Mouse (Mus musculus) kidney, embryonic 14.5 days (tissue): ENCODE data around the gene F8. TPM values are rescaled to one million over a fixed set of nuclear protein-coding genes. Genes with fewer than 3 reads are reported as not detected.
"Not testable (repeated sequence)": the region's sequence is repeated elsewhere in the genome, so short reads cannot be mapped to it uniquely, and the experiment has no call there.

Source experiments
- ATAC-seq: fragments of 200-750 bp; cut with Nextera tagmentation; 2 replicates; pipeline ENCODE4 v1.8.0; 2017; ENCODE audit warnings: moderate number of reproducible peaks, mild to moderate bottlenecking, moderate TSS enrichment, moderate library complexity; ENCODE audit not compliant: low FRiP score, low TSS enrichment
- H3K27ac ChIP-seq: fragments of 300-500 bp; sonication (generic); 2 replicates; pipeline ENCODE4 v1.5.1; 2014; ENCODE audit warnings: low read depth, mild to moderate bottlenecking, low read length, moderate library complexity, mixed read lengths
- H3K27me3 ChIP-seq: fragments of 300-500 bp; sonication (generic); 2 replicates; pipeline ENCODE4 v1.6.1; 2014; ENCODE audit warnings: mild to moderate bottlenecking, low read length; ENCODE audit not compliant: control insufficient read depth, insufficient read depth
- H3K36me3 ChIP-seq: fragments of 300-500 bp; sonication (generic); 2 replicates; pipeline ENCODE4 v1.6.1; 2014; ENCODE audit warnings: low read length, mixed read lengths; ENCODE audit not compliant: control insufficient read depth, insufficient read depth
- H3K4me1 ChIP-seq: fragments of 300-500 bp; sonication (generic); 2 replicates; pipeline ENCODE4 v1.6.1; 2014; ENCODE audit warnings: low read length, mixed read lengths; ENCODE audit not compliant: control insufficient read depth, insufficient read depth
- H3K4me2 ChIP-seq: fragments of 300-500 bp; sonication (generic); replicated peaks from 2 replicates; pipeline ENCODE4 v1.6.1; 2014; ENCODE audit warnings: low read depth, mild to moderate bottlenecking, low read length
- H3K4me3 ChIP-seq: fragments of 300-500 bp; sonication (generic); 2 replicates; pipeline ENCODE4 v1.5.1; 2014; ENCODE audit warnings: mild to moderate bottlenecking, low read length
- H3K9ac ChIP-seq: fragments of 300-500 bp; sonication (generic); 2 replicates; pipeline ENCODE4 v1.6.1; 2014; ENCODE audit warnings: low read depth, mild to moderate bottlenecking, low read length, moderate library complexity
- H3K9me3 ChIP-seq: fragments of 300-500 bp; sonication (generic); 2 replicates; pipeline ENCODE4 v1.6.1; 2016; ENCODE audit warnings: low read length; ENCODE audit not compliant: control insufficient read depth
- WGBS: fragments of 180-500 bp; shearing (Covaris S2); extraction: QIAGEN DNeasy Blood & Tissue Kit; methylation state at CpG from one replicate; pipeline ENCODE4 v1.1.7; 2014; 5-methylcytosine and 5-hydroxymethylcytosine counted together
- polyA plus RNA-seq: library from polyadenylated mRNA; unstranded; fragments of >200 nt; fragmentation: Nextera tagmentation; extraction: Ambion mirVana; gene quantifications from 2 replicates; pipeline ENCODE4 v1.2.1, GENCODE M21; 2014

The F8 gene
- polyA plus RNA-seq, 1 experiment from 2014 or later: 4.7 TPM

DNA sequence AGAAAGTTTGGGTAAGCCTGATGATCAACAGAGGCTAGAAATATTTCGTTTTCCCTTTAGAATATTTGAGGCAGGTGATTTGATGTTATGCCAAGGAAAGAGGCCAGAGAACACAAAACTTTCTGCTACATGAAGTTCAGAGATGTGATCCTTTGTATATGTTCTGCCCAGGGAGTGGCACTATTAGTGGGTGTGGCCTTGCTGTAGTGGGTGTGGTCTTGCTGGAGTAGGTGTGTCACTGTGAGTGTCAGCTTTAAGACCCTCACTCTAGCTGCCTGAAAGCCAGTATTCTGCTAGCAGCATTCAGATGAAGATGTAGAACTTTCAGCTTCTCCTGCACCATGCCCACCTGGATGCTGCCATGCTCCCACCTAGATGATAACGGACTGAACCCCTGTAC is 232.1 kb downstream of the F8 start:
- WGBS: 83% methylated on average over 2 of the region's 2 CpGs
- ATAC-seq: no peak
- H3K4me1 ChIP-seq: no peaks in the 10 kb centered on the region
- H3K27ac ChIP-seq: no peak overlapping the region
- no peaks in the 10 kb centered on the region for H3K36me3 ChIP-seq
- no peaks in the 10 kb centered on the region for H3K27me3 ChIP-seq
- H3K9me3 ChIP-seq: no peaks in the 10 kb centered on the region
- no peak overlapping the region for H3K9ac ChIP-seq
- H3K4me3 ChIP-seq: no peak overlapping the region
- H3K4me2 ChIP-seq: no peak overlapping the region

DNA sequence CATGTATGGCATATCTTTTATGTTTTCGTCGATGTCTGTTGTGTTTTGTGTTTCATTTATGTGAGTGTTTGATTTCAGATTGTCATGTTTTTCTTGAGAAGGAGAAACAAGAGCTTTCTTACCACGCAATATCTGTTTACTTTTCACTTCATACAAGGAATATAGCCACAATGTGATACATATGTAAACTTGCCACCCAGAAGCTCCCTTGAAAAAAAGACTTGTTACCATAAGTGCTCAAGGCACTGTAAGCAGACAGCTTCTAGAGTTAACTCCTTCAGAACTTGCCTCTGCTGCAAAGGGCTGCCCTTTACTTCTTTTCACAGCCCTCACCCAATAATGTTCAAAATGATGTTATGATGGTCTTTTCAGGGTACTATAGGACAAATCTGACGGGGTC is 234.0 kb downstream of the F8 start:
- H3K9ac ChIP-seq: no peak overlapping the region
- no peak for ATAC-seq
- 79% methylated on average over 4 of the region's 4 CpGs for WGBS
- no peak overlapping the region for H3K4me3 ChIP-seq
- no peak overlapping the region for H3K27ac ChIP-seq
- no peak overlapping the region for H3K4me2 ChIP-seq
- no peaks in the 10 kb centered on the region for H3K9me3 ChIP-seq
- H3K4me1 ChIP-seq: no peaks in the 10 kb centered on the region
- H3K27me3 ChIP-seq: no peaks in the 10 kb centered on the region
- H3K36me3 ChIP-seq: no peaks in the 10 kb centered on the region

DNA sequence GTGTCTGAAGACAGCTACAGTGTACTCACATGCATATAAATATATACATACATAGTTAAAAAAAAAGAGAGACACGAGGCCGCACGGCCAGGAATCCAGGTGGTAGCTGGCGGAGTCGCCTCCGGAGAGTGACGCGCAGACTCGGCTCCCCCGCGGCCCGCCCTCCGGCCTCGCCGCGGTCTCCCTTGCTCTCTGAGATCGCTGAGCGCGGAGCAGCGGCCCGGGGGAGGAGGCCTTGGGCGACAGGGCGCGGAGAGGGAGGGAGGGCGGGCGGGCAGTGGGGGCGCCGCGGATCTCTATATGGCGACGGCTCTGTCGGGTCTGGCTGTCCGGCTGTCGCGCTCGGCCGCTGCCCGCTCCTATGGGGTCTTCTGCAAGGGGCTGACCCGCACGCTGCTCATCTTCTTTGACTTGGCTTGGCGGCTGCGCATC is 239.3 kb downstream of the F8 start:
- H3K36me3 ChIP-seq, H3K4me1 ChIP-seq, H3K9me3 ChIP-seq, H3K27me3 ChIP-seq, H3K27ac ChIP-seq: not testable (repeated sequence)
- WGBS: 25% methylated on average over 33 of the region's 42 CpGs
- H3K4me2 ChIP-seq: peak overlapping the region; percentile 45
- H3K4me3 ChIP-seq: peak overlapping the region; percentile 28
- peak overlapping the region; percentile 28; the same call in 1 of the 2 replicates for H3K9ac ChIP-seq
- ATAC-seq: peak; percentile 72; the same call in 1 of the 2 replicates

DNA sequence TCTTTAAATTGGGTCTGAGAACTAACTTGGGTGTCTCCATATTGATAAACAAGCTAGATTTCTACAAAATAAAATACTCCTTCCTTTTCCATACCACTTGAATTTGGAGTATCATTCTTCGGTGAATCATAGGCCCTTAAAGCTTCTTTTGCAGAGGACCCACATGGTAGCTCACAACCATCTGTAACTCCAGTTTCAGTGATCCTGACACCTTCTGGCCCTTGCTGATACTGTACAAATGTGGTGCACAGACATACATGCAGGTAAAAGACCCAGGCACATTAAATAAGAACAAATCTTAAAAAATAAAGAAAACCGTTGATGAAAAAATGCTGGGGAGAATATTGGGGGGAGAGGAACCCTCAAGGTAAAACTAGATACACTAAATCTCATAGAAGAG is 244.2 kb downstream of the F8 start:
- H3K27me3 ChIP-seq: no peaks in the 10 kb centered on the region
- H3K27ac ChIP-seq: no peak overlapping the region
- no peaks in the 10 kb centered on the region for H3K36me3 ChIP-seq
- H3K4me2 ChIP-seq: no peak overlapping the region
- no peak overlapping the region for H3K9ac ChIP-seq
- no peaks in the 10 kb centered on the region for H3K4me1 ChIP-seq
- H3K4me3 ChIP-seq: no peak overlapping the region
- ATAC-seq: no peak
- 95% methylated on average over 2 of the region's 2 CpGs for WGBS
- H3K9me3 ChIP-seq: no peaks in the 10 kb centered on the region

DNA sequence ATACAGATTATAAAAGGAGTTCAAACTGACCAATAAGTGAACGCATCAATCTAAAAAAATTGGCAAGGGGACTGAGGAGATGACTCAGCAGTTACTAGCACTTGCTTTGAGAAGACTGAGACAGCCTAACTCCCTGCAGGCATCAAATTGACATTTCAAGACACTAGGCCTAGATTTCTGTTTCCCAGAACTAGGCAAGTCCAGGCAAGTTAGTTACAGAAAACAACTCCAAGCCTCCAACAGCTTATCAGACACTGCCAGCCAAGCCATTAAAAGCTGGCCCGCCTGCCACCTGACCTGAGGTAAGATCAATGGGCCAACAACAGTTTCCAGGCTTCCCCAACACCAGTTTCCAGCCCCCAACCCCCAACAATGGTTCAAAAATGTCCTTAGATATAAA is 244.7 kb downstream of the F8 start:
- H3K4me1 ChIP-seq: no peaks in the 10 kb centered on the region
- no peak overlapping the region for H3K4me3 ChIP-seq
- H3K27ac ChIP-seq: no peak overlapping the region
- no peak overlapping the region for H3K4me2 ChIP-seq
- no peak for ATAC-seq
- no peaks in the 10 kb centered on the region for H3K9me3 ChIP-seq
- WGBS: 94% methylated on average over 2 of the region's 2 CpGs
- H3K36me3 ChIP-seq: no peaks in the 10 kb centered on the region
- H3K27me3 ChIP-seq: no peaks in the 10 kb centered on the region
- no peak overlapping the region for H3K9ac ChIP-seq

DNA sequence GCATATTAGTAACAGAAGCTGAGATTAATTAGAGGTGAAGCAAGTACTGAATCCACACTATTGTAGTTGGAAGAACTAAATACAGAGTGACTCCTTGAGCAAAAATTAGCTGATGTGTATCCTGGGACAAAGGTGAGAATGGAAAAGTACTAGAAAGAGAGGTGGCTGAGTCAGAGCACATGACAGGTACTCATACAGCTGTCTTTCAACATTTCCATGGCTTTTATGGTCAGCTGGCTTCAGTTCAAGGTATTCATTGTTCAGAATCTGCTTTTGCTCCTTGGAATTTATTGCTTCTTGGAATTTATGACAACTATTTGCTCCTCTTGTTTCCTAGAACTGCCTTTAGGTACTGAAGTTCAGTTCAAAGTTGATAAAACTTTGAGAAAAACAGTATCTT is 245.5 kb downstream of the F8 start:
- H3K4me1 ChIP-seq: no peaks in the 10 kb centered on the region
- no peaks in the 10 kb centered on the region for H3K27me3 ChIP-seq
- H3K9me3 ChIP-seq: no peaks in the 10 kb centered on the region
- H3K9ac ChIP-seq: no peak overlapping the region
- H3K4me2 ChIP-seq: no peak overlapping the region
- no peak overlapping the region for H3K4me3 ChIP-seq
- H3K27ac ChIP-seq: no peak overlapping the region
- ATAC-seq: no peak
- no peaks in the 10 kb centered on the region for H3K36me3 ChIP-seq

DNA sequence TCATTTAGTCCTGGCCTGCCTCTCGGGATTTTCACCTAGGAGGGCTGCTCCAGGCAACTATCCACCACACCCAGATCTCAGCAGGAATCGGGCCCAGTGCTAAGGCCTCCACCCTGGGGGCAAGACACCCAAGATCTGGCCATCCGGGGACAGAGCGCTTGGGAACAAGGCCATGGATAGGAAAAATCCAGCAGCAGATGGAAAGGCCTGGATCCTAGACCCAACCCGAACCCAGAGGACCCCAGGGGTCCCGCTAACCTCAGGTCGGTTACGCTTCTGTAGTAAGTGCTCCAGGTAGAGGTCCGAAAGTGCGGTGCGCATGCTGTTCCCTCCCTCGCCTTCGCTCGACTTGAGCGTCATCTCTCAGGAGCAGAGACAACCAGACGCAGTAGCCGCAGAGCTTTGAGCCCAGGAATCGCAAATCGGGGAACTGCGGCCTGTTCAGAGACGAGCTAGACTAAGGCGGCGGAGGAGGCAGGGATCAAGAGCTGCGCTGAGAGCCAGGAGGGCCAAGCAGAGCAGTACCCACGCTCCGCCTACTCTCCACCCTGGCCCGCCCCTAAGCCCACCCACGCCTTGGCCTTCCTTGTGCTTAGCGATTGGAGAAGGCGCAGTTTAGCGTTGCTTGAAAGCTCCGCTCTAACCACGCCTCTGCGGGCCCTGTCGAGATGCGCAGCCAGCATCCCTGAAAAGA is 251.8 kb downstream of the F8 start, which contains the start of gene Mpp1:
Gene Mpp1, minus strand, starts transcription at position 550 of the 694 bp plus-strand sequence.
- Histone ChIP-seq H3K4me1 (no peaks in the 10 kb centered on the region), H3K9ac (peak within 1 kb of the TSS; percentile 59), H3K9me3 (no peaks in the 10 kb centered on the region), H3K27me3 (no peaks in the 10 kb centered on the region), H3K4me2 (peak within 1 kb of the TSS; percentile 42), H3K4me3 (peak within 1 kb of the TSS; percentile 51), H3K36me3 (no peaks in the 10 kb centered on the region), H3K27ac (peak within 1 kb of the TSS; percentile 37; the same call in 1 of the 2 replicates)
- WGBS: 27% methylated on average over 36 of the region's 36 CpGs
- peak; percentile 100 for ATAC-seq

DNA sequence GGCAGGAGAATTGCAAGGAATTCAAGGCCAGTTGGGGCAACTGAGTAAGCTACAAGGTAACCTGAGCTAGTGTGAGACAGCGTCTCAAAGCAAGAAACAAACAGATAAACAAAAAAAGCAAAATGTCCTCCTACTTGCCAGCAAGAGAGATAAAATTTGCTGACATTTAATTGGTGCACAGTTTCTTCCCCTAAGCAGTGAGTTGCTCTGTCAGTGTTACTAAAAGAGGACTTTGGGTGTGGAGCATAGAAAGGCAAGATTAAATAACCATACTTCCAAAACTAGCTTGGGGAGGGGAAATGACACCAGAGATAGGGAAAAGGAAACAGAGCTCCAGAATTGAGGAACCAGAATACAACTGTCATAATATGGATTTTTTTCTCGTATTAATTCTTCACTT is 252.9 kb downstream of the F8 start:
- Histone ChIP-seq H3K27ac (no peak overlapping the region), H3K9me3 (no peaks in the 10 kb centered on the region), H3K4me2 (no peak overlapping the region), H3K9ac (no peak overlapping the region), H3K27me3 (no peaks in the 10 kb centered on the region), H3K36me3 (no peaks in the 10 kb centered on the region; the same call in 1 of the 2 replicates), H3K4me1 (no peaks in the 10 kb centered on the region), H3K4me3 (no peak overlapping the region)
- WGBS: 66% methylated on average over 2 of the region's 2 CpGs
- no peak for ATAC-seq

DNA sequence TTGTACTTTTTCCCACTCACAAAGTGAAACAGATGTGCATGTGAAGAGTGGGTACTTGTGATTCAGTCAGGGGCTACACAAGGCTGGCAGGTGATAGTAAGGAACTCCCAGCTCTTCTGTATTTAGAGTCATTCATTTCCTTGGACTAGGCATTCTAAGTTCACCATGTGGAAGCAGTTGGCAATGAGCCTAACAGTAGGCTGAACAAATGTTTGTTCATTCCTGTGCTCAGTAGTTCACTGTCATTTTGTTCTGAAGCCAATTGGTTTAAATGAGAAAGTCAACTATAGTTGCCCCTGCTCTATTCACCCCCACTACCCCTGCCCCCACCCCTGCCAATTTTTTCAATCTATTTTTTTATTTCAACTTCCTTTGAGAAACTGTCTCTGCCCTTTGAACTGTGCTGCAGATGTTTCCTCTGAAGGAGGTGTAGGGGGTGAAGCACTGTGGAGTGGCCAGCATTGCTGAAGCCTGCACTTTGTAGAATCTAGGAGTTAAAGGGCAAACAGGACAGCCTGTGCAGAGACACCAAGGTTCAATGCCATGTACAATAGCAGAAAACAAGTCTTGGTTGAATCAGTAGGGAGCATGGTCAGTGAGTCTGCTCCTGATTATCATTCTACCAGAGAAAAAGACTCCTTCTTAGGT is 254.0 kb downstream of the F8 start:
- no peaks in the 10 kb centered on the region for H3K4me1 ChIP-seq
- no peaks in the 10 kb centered on the region for H3K9me3 ChIP-seq
- ATAC-seq: no peak
- H3K27ac ChIP-seq: no peak overlapping the region
- no peaks in the 10 kb centered on the region for H3K27me3 ChIP-seq
- no peaks in the 10 kb centered on the region; the same call in 1 of the 2 replicates for H3K36me3 ChIP-seq
- no peak overlapping the region for H3K9ac ChIP-seq
- no peak overlapping the region for H3K4me3 ChIP-seq
- H3K4me2 ChIP-seq: no peak overlapping the region
